Mouse (Mus musculus) heart, embryonic 14.5 days (tissue): ENCODE measurements around the gene Uggt1. TPM values are rescaled to one million over a fixed set of nuclear protein-coding genes. Genes with fewer than 3 reads are reported as not detected.

Experiments
- ATAC-seq: fragments of 200-750 bp; cut with Nextera tagmentation; 2 replicates; pipeline ENCODE4 v1.8.0; 2017; ENCODE audit warnings: low read depth, moderate TSS enrichment; ENCODE audit not compliant: insufficient number of reproducible peaks, insufficient read depth, low FRiP score
- H3K27ac ChIP-seq, 2 experiments: fragments of 200-500 bp in 1 of 2; fragments of 300-500 bp in 1 of 2; sonication (generic) in 1 of 2; replicated peaks in 1 of 2; 2 replicates each; pipeline ENCODE4 v1.5.1; 2012 to 2014; ENCODE audit warnings: low read depth in 2 of 2, low read length in 2 of 2, control low read depth in 1 of 2, mild to moderate bottlenecking in 1 of 2, mixed read lengths in 1 of 2; ENCODE audit not compliant: control insufficient read depth in 1 of 2, insufficient read depth in 1 of 2
- H3K27me3 ChIP-seq: fragments of 300-500 bp; sonication (generic); 2 replicates; pipeline ENCODE4 v1.6.1; 2014; ENCODE audit warnings: mild to moderate bottlenecking, low read length, control low read depth; ENCODE audit not compliant: control insufficient read depth, insufficient read depth
- H3K36me3 ChIP-seq: fragments of 300-500 bp; sonication (generic); 2 replicates; pipeline ENCODE4 v1.6.1; 2014; ENCODE audit warnings: mild to moderate bottlenecking, control low read depth, low read length, mixed read lengths; ENCODE audit not compliant: control insufficient read depth, insufficient read depth
- H3K4me1 ChIP-seq, 2 experiments: fragments of 200-500 bp in 1 of 2; fragments of 300-500 bp in 1 of 2; sonication (generic) in 1 of 2; 2 replicates each; pipeline ENCODE4 v1.6.1; 2012 to 2014; ENCODE audit warnings: low read length in 2 of 2, control low read depth in 1 of 2, mixed read lengths in 1 of 2; ENCODE audit not compliant: control insufficient read depth in 2 of 2, insufficient read depth in 2 of 2
- H3K4me2 ChIP-seq: fragments of 300-500 bp; sonication (generic); 2 replicates; pipeline ENCODE4 v1.6.1; 2014; ENCODE audit warnings: mild to moderate bottlenecking, low read length
- H3K4me3 ChIP-seq, 2 experiments: fragments of 200-500 bp in 1 of 2; fragments of 300-500 bp in 1 of 2; sonication (generic) in 1 of 2; 2 replicates each; pipeline ENCODE4 v1.5.1; 2012 to 2014; ENCODE audit warnings: low read length in 2 of 2, mild to moderate bottlenecking in 2 of 2, control low read depth in 1 of 2, low read depth in 1 of 2, moderate library complexity in 1 of 2; ENCODE audit not compliant: control insufficient read depth in 1 of 2, insufficient read depth in 1 of 2
- H3K9ac ChIP-seq: fragments of 300-500 bp; sonication (generic); 2 replicates; pipeline ENCODE4 v1.6.1; 2014; ENCODE audit warnings: mild to moderate bottlenecking, low read length
- H3K9me3 ChIP-seq: fragments of 300-500 bp; sonication (generic); 2 replicates; pipeline ENCODE4 v1.6.1; 2016; ENCODE audit warnings: low read length, control low read depth; ENCODE audit not compliant: control insufficient read depth
- WGBS: fragments of 180-500 bp; shearing (Covaris S2); extraction: QIAGEN DNeasy Blood & Tissue Kit; methylation state at CpG from one replicate; pipeline ENCODE4 v1.1.7; 2014; 5-methylcytosine and 5-hydroxymethylcytosine counted together
- polyA plus RNA-seq: library from polyadenylated mRNA; unstranded; fragments of >200 nt; fragmentation: Nextera tagmentation; extraction: Ambion mirVana; gene quantifications from 2 replicates; pipeline ENCODE4 v1.2.1, GENCODE M21; 2014

The Uggt1 gene
- polyA plus RNA-seq, 1 experiment from 2014 or later, result 50.5 TPM

DNA sequence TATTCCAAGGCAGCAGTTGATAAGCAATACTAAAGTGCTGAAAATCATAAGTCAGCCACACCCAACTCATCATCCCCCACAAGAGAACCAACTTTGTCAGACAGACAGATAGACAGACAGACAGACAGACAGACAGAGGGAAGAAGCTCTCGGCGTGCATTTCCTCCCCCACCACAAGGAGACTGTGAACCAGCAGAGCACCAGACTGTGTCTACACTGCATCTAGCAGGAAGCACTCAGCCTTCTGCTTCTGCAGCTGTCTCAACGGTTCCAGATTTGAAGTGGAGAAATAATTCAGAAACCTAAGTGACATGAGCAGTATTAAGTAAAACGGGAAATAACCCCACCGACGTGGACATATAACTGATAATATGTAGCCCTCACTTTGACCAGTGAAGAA is 71.6 kb downstream of the Uggt1 start:
- Histone ChIP-seq H3K27ac (no peak overlapping the region), H3K36me3 (peaks cover 85% of the 10 kb centered on the region), H3K4me3 (no peak overlapping the region), H3K27me3 (no peaks in the 10 kb centered on the region), H3K9ac (no peak overlapping the region), H3K4me2 (no peak overlapping the region), H3K4me1 (no peaks in the 10 kb centered on the region), H3K9me3 (no peaks in the 10 kb centered on the region)
- 89% methylated on average over 6 of the region's 6 CpGs for WGBS
- ATAC-seq, result no peak

DNA sequence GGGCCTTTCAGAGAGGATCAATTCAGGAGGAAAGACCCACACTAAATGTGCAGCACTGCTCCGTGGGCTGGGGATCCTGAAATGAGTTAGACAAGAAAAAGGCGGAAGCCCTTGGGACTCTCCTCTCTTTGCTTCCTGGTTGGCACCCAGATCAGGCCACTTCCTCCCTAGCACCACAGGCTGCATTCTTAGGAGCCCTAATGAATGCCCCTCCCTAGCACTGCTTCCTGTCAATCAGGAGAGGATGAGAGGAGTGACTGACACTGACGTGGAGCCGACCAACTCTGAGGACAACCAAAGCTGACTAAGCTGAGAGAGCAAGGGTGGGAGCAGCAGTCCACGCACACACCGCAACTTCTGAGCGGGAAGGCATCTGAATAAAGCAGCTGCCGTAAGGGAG is 81.8 kb downstream of the Uggt1 start:
- H3K27ac ChIP-seq, result no peak overlapping the region
- no peak overlapping the region for H3K4me2 ChIP-seq
- no peaks in the 10 kb centered on the region for H3K9me3 ChIP-seq
- H3K27me3 ChIP-seq, result no peaks in the 10 kb centered on the region
- no peak overlapping the region for H3K4me3 ChIP-seq
- ATAC-seq, result no peak
- H3K36me3 ChIP-seq, result peaks cover 89% of the 10 kb centered on the region
- H3K4me1 ChIP-seq, result peaks cover 10 to 18% of the 10 kb centered on the region in 2 experiments
- 58% methylated on average over 8 of the region's 8 CpGs for WGBS
- H3K9ac ChIP-seq, result no peak overlapping the region

DNA sequence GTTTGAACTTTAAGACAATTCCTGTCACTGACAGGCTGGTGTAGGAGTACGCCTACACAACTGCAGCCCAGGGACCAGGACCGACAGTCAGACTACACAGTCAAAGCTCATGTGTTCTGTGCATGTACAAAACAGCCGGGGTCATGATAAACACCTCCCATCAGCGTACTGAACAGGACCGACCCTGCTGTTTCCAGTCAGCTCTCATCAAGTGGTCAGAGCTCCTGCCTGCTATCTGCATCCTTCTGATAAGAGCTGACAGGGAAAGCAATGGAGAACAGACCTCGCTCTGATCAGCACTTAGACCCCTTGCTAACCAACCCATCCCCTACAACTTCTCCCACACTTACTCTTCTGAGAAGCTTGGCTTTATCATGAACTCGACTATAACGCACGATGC is 83.3 kb downstream of the Uggt1 start:
- 13% methylated on average over 9 of the region's 9 CpGs for WGBS
- Histone ChIP-seq H3K9ac (no peak overlapping the region), H3K4me2 (no peak overlapping the region), H3K36me3 (peaks cover 92% of the 10 kb centered on the region), H3K4me1 (peaks cover 10 to 18% of the 10 kb centered on the region in 2 experiments), H3K27ac (no peak overlapping the region), H3K9me3 (no peaks in the 10 kb centered on the region), H3K4me3 (no peak overlapping the region), H3K27me3 (no peaks in the 10 kb centered on the region)
- ATAC-seq, result no peak

DNA sequence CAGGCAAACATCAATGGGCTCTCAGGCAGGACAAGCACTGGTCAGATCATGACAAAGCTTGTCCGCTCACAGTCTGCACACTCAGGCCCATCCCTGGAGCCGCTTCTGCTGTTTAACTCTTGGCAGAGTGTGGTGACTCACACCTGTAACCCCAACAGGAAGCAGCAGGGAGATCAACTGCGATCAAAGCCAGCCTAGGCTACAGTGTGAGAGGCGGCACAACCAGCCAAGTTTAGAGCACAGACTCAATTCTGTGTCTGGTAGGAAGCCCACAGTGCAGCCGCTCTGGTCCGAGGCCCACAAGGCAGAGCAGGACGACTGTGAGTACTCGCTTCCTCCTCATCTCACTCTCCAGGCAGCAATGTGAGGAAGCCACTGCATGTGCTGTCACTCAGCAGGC is 84.3 kb downstream of the Uggt1 start:
- Histone ChIP-seq H3K4me1 (peaks cover 10 to 18% of the 10 kb centered on the region in 2 experiments), H3K9ac (no peak overlapping the region), H3K36me3 (peaks cover 94% of the 10 kb centered on the region), H3K9me3 (no peaks in the 10 kb centered on the region), H3K27ac (0 out of 4 replicates have a peak overlapping the region, but pooled peaks of 1 of the 2 experiments have one; percentile 5), H3K27me3 (no peaks in the 10 kb centered on the region), H3K4me3 (no peak overlapping the region), H3K4me2 (no peak overlapping the region)
- 62% methylated on average over 8 of the region's 8 CpGs for WGBS
- ATAC-seq, result no peak

DNA sequence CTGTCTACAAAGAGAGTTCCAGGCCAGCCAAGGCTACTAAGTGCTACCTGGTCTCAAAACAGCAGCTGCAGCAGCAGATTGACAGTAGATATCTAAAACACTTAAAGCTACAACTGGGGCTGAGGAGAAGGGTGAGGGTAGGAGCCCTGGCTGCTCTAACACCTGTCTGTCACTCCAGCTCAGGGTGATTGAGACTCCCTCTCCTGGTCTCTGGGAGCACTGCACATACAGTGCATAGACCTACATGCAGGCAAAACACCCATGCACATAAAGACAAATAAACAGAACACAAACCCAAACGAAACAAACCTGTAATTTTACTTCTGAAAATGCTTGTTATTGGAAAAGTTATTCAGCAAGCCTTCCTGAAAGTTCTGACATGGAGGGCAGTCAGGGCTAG is 95.1 kb downstream of the Uggt1 start:
- Histone ChIP-seq H3K4me2 (no peak overlapping the region), H3K4me3 (no peak overlapping the region), H3K36me3 (peaks cover 90% of the 10 kb centered on the region), H3K9ac (no peak overlapping the region), H3K27ac (no peak overlapping the region), H3K9me3 (no peaks in the 10 kb centered on the region), H3K27me3 (no peaks in the 10 kb centered on the region), H3K4me1 (no peaks in the 10 kb centered on the region)
- no peak for ATAC-seq
- 58% methylated on average over 1 of the region's 1 CpGs for WGBS

DNA sequence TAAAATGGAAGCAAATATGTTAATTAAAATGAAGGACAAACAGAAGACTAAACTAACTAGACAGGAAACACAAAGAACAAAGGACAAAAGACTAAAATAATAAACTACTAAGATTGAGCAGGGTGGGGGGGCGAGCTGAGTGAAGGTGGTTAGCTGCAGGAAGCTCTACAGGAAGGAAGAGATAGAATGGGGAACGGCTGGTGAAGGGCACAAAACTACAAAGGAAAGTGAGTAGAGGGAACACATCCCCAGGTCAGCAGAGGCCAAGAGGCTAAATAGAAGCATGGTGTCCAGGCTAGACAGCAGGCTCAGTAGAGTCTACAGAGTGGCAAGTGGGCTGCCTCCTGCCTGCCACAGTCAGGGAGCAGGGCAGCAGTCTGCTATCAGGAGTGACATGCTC is 95.7 kb downstream of the Uggt1 start:
- Histone ChIP-seq H3K4me3 (no peak overlapping the region), H3K27me3 (no peaks in the 10 kb centered on the region), H3K9me3 (no peaks in the 10 kb centered on the region), H3K9ac (no peak overlapping the region), H3K4me2 (no peak overlapping the region), H3K4me1 (no peaks in the 10 kb centered on the region), H3K36me3 (peaks cover 90% of the 10 kb centered on the region), H3K27ac (no peak overlapping the region)
- no peak for ATAC-seq
- WGBS, result 67% methylated on average over 2 of the region's 2 CpGs

DNA sequence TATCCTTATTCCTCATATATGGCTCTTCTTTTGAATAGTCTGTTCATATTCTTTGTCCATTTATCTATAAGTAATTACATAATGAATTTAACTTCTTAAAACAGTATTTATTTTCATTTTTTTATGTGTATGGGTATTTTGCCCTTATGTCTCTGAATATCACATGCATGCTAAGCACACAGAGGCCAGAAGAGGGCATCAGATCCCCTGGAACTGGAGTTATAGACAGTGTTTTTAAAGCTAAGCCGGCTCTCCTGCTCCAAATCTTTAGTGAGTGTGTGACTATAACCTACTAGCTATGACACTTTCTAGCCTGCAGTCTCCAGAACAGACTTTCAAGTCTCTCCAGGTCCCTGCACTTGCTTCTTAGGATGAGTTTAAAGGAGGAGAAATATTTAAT is 99.5 kb downstream of the Uggt1 start:
- no peak for ATAC-seq
- 16% methylated on average over 1 of the region's 1 CpGs for WGBS
- H3K36me3 ChIP-seq, result peaks cover 76% of the 10 kb centered on the region
- H3K27me3 ChIP-seq, result no peaks in the 10 kb centered on the region
- H3K9me3 ChIP-seq, result no peaks in the 10 kb centered on the region
- H3K4me1 ChIP-seq, result no peaks in the 10 kb centered on the region
- no peak overlapping the region for H3K27ac ChIP-seq
- no peak overlapping the region for H3K4me2 ChIP-seq
- H3K9ac ChIP-seq, result no peak overlapping the region
- no peak overlapping the region for H3K4me3 ChIP-seq

DNA sequence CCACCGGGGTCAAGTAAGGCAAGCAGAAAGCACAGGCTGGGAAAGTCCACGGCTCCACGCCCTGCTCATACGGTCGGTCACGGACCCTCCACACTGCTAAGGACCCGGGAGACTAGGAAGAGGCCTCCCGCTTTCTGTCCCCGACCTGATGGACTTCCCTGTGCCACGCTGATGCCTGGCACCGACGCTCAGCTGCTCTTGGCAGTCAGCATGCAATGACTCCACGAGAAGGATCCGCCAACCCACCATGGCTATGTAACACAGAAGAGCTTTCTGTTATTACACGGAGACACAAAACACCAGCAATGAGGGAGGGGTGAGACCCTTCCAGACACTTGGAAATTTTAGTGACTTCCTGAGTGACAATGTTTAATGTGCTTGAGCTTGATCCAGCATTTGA is 104.2 kb downstream of the Uggt1 start:
- Histone ChIP-seq H3K9me3 (no peaks in the 10 kb centered on the region), H3K4me3 (no peak overlapping the region), H3K9ac (no peak overlapping the region), H3K4me1 (peaks cover 0 to 3% of the 10 kb centered on the region in 2 experiments; a peak in 1 of 4 replicates), H3K4me2 (no peak overlapping the region), H3K27me3 (no peaks in the 10 kb centered on the region), H3K36me3 (peaks cover 33% of the 10 kb centered on the region), H3K27ac (no peak overlapping the region)
- no peak for ATAC-seq
- 93% methylated on average over 15 of the region's 15 CpGs for WGBS
